13 mouse cellular contexts compared by ENCODE assay signal in genomic region chr3:88754283-88754682, GRCm38 (mm10). TPM values are rescaled to one million over a fixed set of nuclear protein-coding genes. Genes with fewer than 3 reads are reported as not detected.
DNase-seq lines count a peak whose midpoint lies in the region; ATAC-seq and TF ChIP-seq lines count a peak whose summit lies in the region.
"Had no signal": no experiment of that assay in that cellular context is flagged by ENCODE, and none has a peak within 500 bp of the region (broad histone marks: within the 10 kb centered on the region; RNA-seq: fewer than 3 reads in every experiment).

No protein-coding gene starts in this region.

- ATAC-seq in cerebellum, adult (ENCODE audit: insufficient number of reproducible peaks, low FRiP score, low TSS enrichment): no peak
- ATAC-seq in lung, embryonic 14.5 days (ENCODE audit: insufficient read depth): no peak

- peaks cover 40% of the 10 kb centered on the region for H3K4me1 ChIP-seq in cerebellum, adult 2 months (ENCODE audit: control insufficient read depth, insufficient read depth, low read length)
- H3K4me1 ChIP-seq in lung, embryonic 14.5 days (ENCODE audit: insufficient read depth): peaks cover 12% of the 10 kb centered on the region
- H3K4me1 ChIP-seq in lung, adult 2 months (ENCODE audit: control insufficient read depth, insufficient read depth, low read length): no peaks in the 10 kb centered on the region; the same call in 1 of the 2 replicates
- H3K4me1 ChIP-seq in cortical plate, adult 2 months (ENCODE audit: control insufficient read depth, insufficient read depth, low read length): peaks cover 11% of the 10 kb centered on the region

- DNase-seq in cerebellum, adult 2 months: no peak
- DNase-seq in lung, embryonic 14.5 days: peak; percentile 30
- DNase-seq in lung, adult 2 months: no peak
- peak; percentile 20 for DNase-seq in retina, embryonic 14.5 days (ENCODE audit: low spot score)
- DNase-seq in thymus, adult 18-20 months: no peak
- no peak for DNase-seq in Muller cell, postnatal 12 days (ENCODE audit: inconsistent ontology term)
- DNase-seq: adrenal gland, postnatal 14 days; cerebellum, postnatal 25 days; heart, adult 18-20 months; lung, postnatal 36 days had no signal

- 45% methylated on average over 4 of the region's 4 CpGs for WGBS in cerebellum, adult 2 months
- 59% methylated on average over 4 of the region's 4 CpGs for WGBS in lung, embryonic 14.5 days
- 62% methylated on average over 4 of the region's 4 CpGs for WGBS in lung, adult 2 months

- no peak overlapping the region for H3K27ac ChIP-seq in cerebellum, adult 2 months (ENCODE audit: insufficient read depth, low read length)
- no peak overlapping the region for H3K27ac ChIP-seq in lung, embryonic 14.5 days (ENCODE audit: low read depth)
- no peak overlapping the region for H3K27ac ChIP-seq in cortical plate, adult 2 months (ENCODE audit: insufficient read depth, low read length)

- H3K9me3 ChIP-seq in lung, embryonic 14.5 days (ENCODE audit: low read depth, low read length): no peaks in the 10 kb centered on the region

- TF ChIP-seq CTCF in cerebellum, adult 2 months (IDR thresholded peaks at IDR 0.05; ENCODE audit: borderline replicate concordance, insufficient read depth, low read depth, low read length): peak; percentile 19; the same call in 1 of the 2 replicates
- TF ChIP-seq CTCF in lung, embryonic 14.5 days (IDR thresholded peaks at IDR 0.05; ENCODE audit: low read depth): peak; percentile 33
- no peak for TF ChIP-seq CTCF in lung, adult 2 months (IDR thresholded peaks at IDR 0.05; ENCODE audit: insufficient read depth, low read length)
- 0 out of 2 replicates have a peak, but pooled peaks have one; percentile 30 for TF ChIP-seq CTCF in cortical plate, adult 2 months (IDR thresholded peaks at IDR 0.05; ENCODE audit: extremely low read depth, insufficient read depth, low read length)

- H3K4me3 ChIP-seq in cerebellum, adult 2 months (replicated peaks; ENCODE audit: insufficient read depth, low read depth, low read length): no peak overlapping the region
- H3K4me3 ChIP-seq in lung, embryonic 14.5 days (ENCODE audit: low read depth, low read length): no peak overlapping the region
- H3K4me3 ChIP-seq in lung, adult 2 months (replicated peaks; ENCODE audit: extremely low read depth, low read depth, low read length): no peak overlapping the region
- H3K4me3 ChIP-seq in cortical plate, adult 2 months (ENCODE audit: insufficient read depth, low read length): no peak overlapping the region
- H3K4me3 ChIP-seq: neural tube, embryonic 13.5 days had no signal

- H3K36me3 ChIP-seq in lung, embryonic 14.5 days (ENCODE audit: insufficient read depth): no peaks in the 10 kb centered on the region

- no peak overlapping the region for H3K9ac ChIP-seq in lung, embryonic 14.5 days
- H3K9ac ChIP-seq: neural tube, embryonic 13.5 days had no signal

- no peak for TF ChIP-seq POLR2A in cerebellum, adult 2 months (IDR thresholded peaks at IDR 0.05; ENCODE audit: borderline replicate concordance, insufficient read depth, low read length)
- TF ChIP-seq POLR2A in lung, adult 2 months (IDR thresholded peaks at IDR 0.05; ENCODE audit: borderline replicate concordance, extremely low read depth, low read depth, low read length): no peak
- TF ChIP-seq POLR2A in cortical plate, adult 2 months (IDR thresholded peaks at IDR 0.05; ENCODE audit: extremely low read depth, insufficient read depth, low read length): no peak

- H3K27me3 ChIP-seq in cerebellum, adult 2 months (ENCODE audit: control insufficient read depth, insufficient read depth, low read length): no peaks in the 10 kb centered on the region
- no peaks in the 10 kb centered on the region for H3K27me3 ChIP-seq in lung, embryonic 14.5 days (ENCODE audit: insufficient read depth, low read length)
- H3K27me3 ChIP-seq: neural tube, embryonic 13.5 days had no signal

- no peak overlapping the region for H3K4me2 ChIP-seq in lung, embryonic 14.5 days
- H3K4me2 ChIP-seq: neural tube, embryonic 13.5 days had no signal

RNA-seq across cellular contexts. Expression of gene Syt11, which starts 20.7 kb away (rescaled TPM):
- 414 and 477 TPM in 2 replicates for polyA plus RNA-seq in cerebellum, adult 2 months (2012; rRNA removed)
- polyA plus RNA-seq in lung, embryonic 14.5 days (2014; fragmentation: Nextera tagmentation; extraction: Ambion mirVana): 6.3 and 7.6 TPM in 2 replicates
- 5.4 and 8.4 TPM in 2 replicates for polyA plus RNA-seq in lung, adult 2 months (2012; rRNA removed)
- 467 and 476 TPM in 2 replicates for polyA plus RNA-seq in cortical plate, adult 2 months (2012; rRNA removed)

RNA-seq across cellular contexts. Expression of gene Rit1, which starts 37.6 kb away (rescaled TPM):
- polyA plus RNA-seq in cerebellum, adult 2 months (2012; rRNA removed): 57.3 and 64.3 TPM in 2 replicates
- polyA plus RNA-seq in lung, embryonic 14.5 days (2014; fragmentation: Nextera tagmentation; extraction: Ambion mirVana): 56.9 and 58.4 TPM in 2 replicates
- 49.0 and 71.7 TPM in 2 replicates for polyA plus RNA-seq in lung, adult 2 months (2012; rRNA removed)
- polyA plus RNA-seq in cortical plate, adult 2 months (2012; rRNA removed): 58.7 and 63.6 TPM in 2 replicates

Comparison
In these comparisons a context has a peak if more than half of its experiments do, and no peak if none do; other contexts are left out.
1. DNase-seq: peak in lung, embryonic 14.5 days (single experiment) and retina, embryonic 14.5 days (single experiment); none in cerebellum, adult 2 months (0 of 2), lung, adult 2 months (single experiment), thymus, adult 18-20 months (0 of 2) and Muller cell, postnatal 12 days (single experiment).
2. RNA of gene Syt11, which starts 20.7 kb away (polyA plus RNA-seq): 414 to 477 TPM in cerebellum, adult 2 months and 467 to 476 TPM in cortical plate, adult 2 months; 5.4 to 8.4 TPM in lung, adult 2 months and 6.3 to 7.6 TPM in lung, embryonic 14.5 days; every median in the first group is over 10 times any median in the second.